16 mouse cellular contexts compared by ENCODE assay signal in the genomic region with DNA sequence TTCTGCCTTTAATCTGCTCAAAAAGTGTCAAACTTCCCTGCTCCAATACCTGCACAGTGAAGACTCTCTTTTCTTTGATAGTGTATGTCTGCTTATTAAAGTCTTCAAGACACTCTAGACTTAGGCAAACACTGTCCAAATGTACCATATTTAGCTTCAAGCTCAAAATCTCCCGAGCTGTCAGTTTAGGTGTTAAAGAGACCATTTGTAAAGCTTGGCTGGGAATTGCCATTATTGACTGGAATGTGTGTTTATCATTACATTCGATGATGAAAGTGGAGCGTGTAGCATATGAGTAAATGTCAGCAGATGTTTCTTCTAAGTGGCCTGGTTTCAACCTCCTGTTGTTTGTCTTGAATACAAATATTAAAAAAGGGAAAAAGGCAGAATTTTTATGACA.
DNase-seq lines count a peak whose midpoint lies in the region.
"Had no signal": no experiment of that assay in that cellular context is flagged by ENCODE, and none has a peak within 500 bp of the region (broad histone marks: within the 10 kb centered on the region; RNA-seq: fewer than 3 reads in every experiment).

No protein-coding gene starts in this region.

- DNase-seq in layer of hippocampus, adult 11-12 months (ENCODE audit: low spot score) = peak; percentile 25
- no peak for DNase-seq in layer of hippocampus, postnatal 36 days
- DNase-seq in retina, embryonic 14.5 days (ENCODE audit: low spot score) = peak; percentile 15
- no peak for DNase-seq in retina, postnatal 1 day
- peak; percentile 70 for DNase-seq in brain, embryonic 18.5 days (ENCODE audit: low read depth, low spot score)
- DNase-seq in telencephalon, adult 2 months (ENCODE audit: low read depth, low spot score) = peak; percentile 27
- no peak for DNase-seq in liver
- DNase-seq in cerebellum, adult 9-11 months = no peak
- DNase-seq: adrenal gland, postnatal 10 days; cerebellum, adult 11 months; cerebellum, adult 8-10 months; cerebellum, postnatal 25 days; gastrocnemius, postnatal 36 days; heart, adult 11 months; heart, postnatal 10 days; heart, postnatal 4 days had no signal

Comparison
In these comparisons a context has a peak if more than half of its experiments do, and no peak if none do; other contexts are left out.
1. DNase-seq: peak in layer of hippocampus, adult 11-12 months (single experiment), retina, embryonic 14.5 days (single experiment), brain, embryonic 18.5 days (single experiment) and telencephalon, adult 2 months (single experiment); none in layer of hippocampus, postnatal 36 days (0 of 2), retina, postnatal 1 day (single experiment), liver (single experiment) and cerebellum, adult 9-11 months (single experiment).